Comparison of ENCODE assay signal across 8 mouse cellular contexts in the genomic region with DNA sequence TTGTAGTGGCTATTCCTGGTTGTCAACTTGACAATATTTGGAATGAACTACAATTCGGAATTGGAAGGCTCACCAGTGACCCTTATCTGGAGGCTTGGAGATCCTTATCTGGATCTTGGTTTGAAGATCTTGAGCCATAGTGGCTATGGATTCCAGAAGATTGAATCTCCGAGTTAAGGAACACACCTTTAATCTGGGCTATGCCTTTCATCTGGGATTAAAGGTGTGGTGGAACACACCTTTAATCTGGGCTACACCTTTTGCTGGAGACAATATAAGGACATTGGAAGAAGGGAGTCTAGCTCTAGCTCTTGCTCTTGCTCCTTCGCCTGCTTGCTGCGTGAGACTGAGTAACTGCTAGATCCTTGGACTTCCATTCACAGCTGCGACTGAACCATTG. TPM values are rescaled to one million over a fixed set of nuclear protein-coding genes. Genes with fewer than 3 reads are reported as not detected.
A peak's percentile ranks its signal among the peaks of the same experiment; 100 is the strongest.
DNase-seq lines count a peak whose midpoint lies in the region; ATAC-seq and TF ChIP-seq lines count a peak whose summit lies in the region.
"Not testable (repeated sequence)": the region's sequence is repeated elsewhere in the genome, so short reads cannot be mapped to it uniquely, and the experiment has no call there.

Gene Rbm25, plus strand, starts transcription at position 301 of the 400 bp plus-strand sequence.

- TF ChIP-seq CTCF in E14TG2a.4 (conservative IDR thresholded peaks at IDR 0.05; ENCODE audit: low read length); intestine, postnatal 0 days (IDR thresholded peaks at IDR 0.05; ENCODE audit: low read depth); lung, postnatal 0 days (IDR thresholded peaks at IDR 0.05): not testable (repeated sequence)

- H3K27ac ChIP-seq in heart, embryonic 16.5 days (ENCODE audit: low read length) = peak within 1 kb of the TSS; percentile 94
- H3K27ac ChIP-seq in intestine, postnatal 0 days (ENCODE audit: low read depth, low read length) = peak within 1 kb of the TSS; percentile 98
- H3K27ac ChIP-seq in lung, postnatal 0 days (ENCODE audit: low read length) = peak within 1 kb of the TSS; percentile 97
- peak within 1 kb of the TSS; percentile 95 for H3K27ac ChIP-seq in neural tube, embryonic 15.5 days (replicated peaks)

- not testable (repeated sequence) for H3K9me3 ChIP-seq in E14TG2a.4 (ENCODE audit: low read length); heart, embryonic 16.5 days (replicated peaks; ENCODE audit: control insufficient read depth, low read length); intestine, postnatal 0 days (ENCODE audit: control insufficient read depth); lung, postnatal 0 days (ENCODE audit: low read length); neural tube, embryonic 15.5 days (replicated peaks)

- not testable (repeated sequence) for DNase-seq in frontal cortex, adult 2 months (ENCODE audit: extremely low spot score in 1 of 2, low spot score in 1 of 2); left cerebral cortex, postnatal 36 days (ENCODE audit: low spot score in 2 of 2); lung, postnatal 0 days (ENCODE audit: low spot score)

- peak within 1 kb of the TSS; percentile 97 for H3K4me3 ChIP-seq in E14TG2a.4 (replicated peaks; ENCODE audit: low read length)
- H3K4me3 ChIP-seq in heart, embryonic 16.5 days (ENCODE audit: low read length) = peak within 1 kb of the TSS; percentile 99
- H3K4me3 ChIP-seq in intestine, postnatal 0 days (ENCODE audit: low read depth, low read length) = peak within 1 kb of the TSS; percentile 85
- peak within 1 kb of the TSS; percentile 73 for H3K4me3 ChIP-seq in lung, postnatal 0 days (ENCODE audit: low read depth, low read length)
- H3K4me3 ChIP-seq in neural tube, embryonic 15.5 days (replicated peaks) = peak within 1 kb of the TSS; percentile 81

- H3K4me2 ChIP-seq in heart, embryonic 16.5 days (ENCODE audit: low read depth, low read length) = peak within 1 kb of the TSS; percentile 69
- H3K4me2 ChIP-seq in intestine, postnatal 0 days (replicated peaks; ENCODE audit: low read depth) = peak within 1 kb of the TSS; percentile 78
- peak within 1 kb of the TSS; percentile 75 for H3K4me2 ChIP-seq in lung, postnatal 0 days (replicated peaks; ENCODE audit: low read depth, low read length)
- peak within 1 kb of the TSS; percentile 64 for H3K4me2 ChIP-seq in neural tube, embryonic 15.5 days

- no CpG with 5 or more reads among the region's 5 CpGs for WGBS in heart, embryonic 16.5 days
- no CpG with 5 or more reads among the region's 5 CpGs for WGBS in intestine, postnatal 0 days
- WGBS in lung, postnatal 0 days = no CpG with 5 or more reads among the region's 5 CpGs
- no CpG with 5 or more reads among the region's 5 CpGs for WGBS in neural tube, embryonic 15.5 days

- H3K4me1 ChIP-seq in E14TG2a.4 (replicated peaks; ENCODE audit: low read depth, low read length) = peaks cover 17% of the 10 kb centered on the region
- not testable (repeated sequence) for H3K4me1 ChIP-seq in heart, embryonic 16.5 days (ENCODE audit: control insufficient read depth, insufficient read depth, low read length); intestine, postnatal 0 days (replicated peaks; ENCODE audit: control insufficient read depth, insufficient read depth, low read length); lung, postnatal 0 days (ENCODE audit: insufficient read depth, low read depth, low read length); neural tube, embryonic 15.5 days

- H3K27me3 ChIP-seq in E14TG2a.4 (ENCODE audit: insufficient read depth, low read length); heart, embryonic 16.5 days (ENCODE audit: control insufficient read depth, insufficient read depth, low read length); intestine, postnatal 0 days (replicated peaks; ENCODE audit: control insufficient read depth, insufficient read depth, low read length); lung, postnatal 0 days (replicated peaks; ENCODE audit: insufficient read depth, low read length); neural tube, embryonic 15.5 days (replicated peaks): not testable (repeated sequence)

- not testable (repeated sequence) for ATAC-seq in common myeloid progenitor, adult 5-6 weeks (replicated peaks; ENCODE audit: low read depth, poor library complexity, severe bottlenecking); heart, embryonic 16.5 days (replicated peaks; ENCODE audit: extremely low read depth, insufficient read depth, low FRiP score); intestine, postnatal 0 days; lung, postnatal 0 days; neural tube, embryonic 15.5 days (ENCODE audit: low FRiP score)

- peak within 1 kb of the TSS; percentile 85 for H3K9ac ChIP-seq in heart, embryonic 16.5 days (ENCODE audit: low read length)
- peak within 1 kb of the TSS; percentile 96 for H3K9ac ChIP-seq in intestine, postnatal 0 days (ENCODE audit: low read depth, low read length)
- peak within 1 kb of the TSS; percentile 93 for H3K9ac ChIP-seq in lung, postnatal 0 days (replicated peaks; ENCODE audit: low read depth)
- peak within 1 kb of the TSS; percentile 82 for H3K9ac ChIP-seq in neural tube, embryonic 15.5 days (replicated peaks)

- H3K36me3 ChIP-seq in E14TG2a.4 (ENCODE audit: insufficient read depth, low read length) = peaks cover 19% of the 10 kb centered on the region
- not testable (repeated sequence) for H3K36me3 ChIP-seq in heart, embryonic 16.5 days (ENCODE audit: control insufficient read depth, insufficient read depth); intestine, postnatal 0 days (ENCODE audit: control insufficient read depth, insufficient read depth); lung, postnatal 0 days (ENCODE audit: insufficient read depth, low read length); neural tube, embryonic 15.5 days

- TF ChIP-seq EP300 in lung, postnatal 0 days (IDR thresholded peaks at IDR 0.05) = not testable (repeated sequence)

- intact Hi-C loops in left cerebral cortex, postnatal 36 days (cut with DNase I) = not testable (repeated sequence)

RNA-seq across cellular contexts. Expression of gene Rbm25, which starts in this region (rescaled TPM):
- 249 and 269 TPM in 2 replicates for total RNA-seq in common myeloid progenitor, adult 5-6 weeks (2017)
- 179 and 181 TPM in 2 replicates for polyA plus RNA-seq in frontal cortex, adult 2 months (2012; rRNA removed)
- 156 and 161 TPM in 2 replicates for polyA plus RNA-seq in heart, embryonic 16.5 days (2015; fragmentation: Nextera tagmentation; extraction: Ambion mirVana)
- 133 and 142 TPM in 2 replicates for polyA plus RNA-seq in intestine, postnatal 0 days (2015; fragmentation: Nextera tagmentation; extraction: Ambion mirVana)
- total RNA-seq in left cerebral cortex, postnatal 36 days (2021) = 100 to 1,000 TPM in 1 of 2 experiments, 10 to 100 TPM in 1; 79.7 to 150 TPM
- 138 and 153 TPM in 2 replicates for polyA plus RNA-seq in lung, postnatal 0 days (2015; fragmentation: Nextera tagmentation; extraction: Ambion mirVana)
- 226 and 250 TPM in 2 replicates for polyA plus RNA-seq in neural tube, embryonic 15.5 days (2015; fragmentation: Nextera tagmentation; extraction: Ambion mirVana)
